Comparison of ENCODE assay signal across 8 mouse cellular contexts in the genomic region with DNA sequence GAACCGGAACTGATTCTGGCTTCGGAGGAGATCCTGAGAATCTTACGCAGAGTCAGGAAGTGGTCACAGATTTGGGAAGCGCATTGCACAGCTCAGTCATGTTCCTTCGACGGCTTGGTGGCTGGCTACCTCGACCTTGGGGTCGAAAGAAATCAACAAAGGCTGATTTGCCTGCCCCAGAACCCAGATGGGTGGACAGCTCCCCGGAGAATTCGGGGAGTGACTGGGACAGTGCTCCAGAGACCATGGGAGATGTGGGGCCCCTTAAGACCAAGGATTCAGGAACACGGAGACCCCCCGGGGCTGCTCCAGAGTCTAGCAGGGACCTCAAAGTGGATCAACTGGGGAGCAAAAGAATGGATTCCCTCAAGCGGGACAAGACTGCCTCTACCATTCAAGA. TPM values are rescaled to one million over a fixed set of nuclear protein-coding genes. Genes with fewer than 3 reads are reported as not detected.
DNase-seq lines count a peak whose midpoint lies in the region; ATAC-seq lines count a peak whose summit lies in the region.

No protein-coding gene starts in this region.

- no peaks in the 10 kb centered on the region for H3K9me3 ChIP-seq in heart, embryonic 16.5 days (replicated peaks; ENCODE audit: control insufficient read depth, low read length)
- no peaks in the 10 kb centered on the region for H3K9me3 ChIP-seq in hindbrain, embryonic 16.5 days (ENCODE audit: control insufficient read depth, low read length)
- no peaks in the 10 kb centered on the region for H3K9me3 ChIP-seq in midbrain, embryonic 15.5 days

- H3K4me1 ChIP-seq in heart, embryonic 16.5 days (ENCODE audit: control insufficient read depth, insufficient read depth, low read length), result peaks cover 20% of the 10 kb centered on the region
- H3K4me1 ChIP-seq in hindbrain, embryonic 16.5 days (ENCODE audit: control insufficient read depth, insufficient read depth, low read depth, low read length), result peaks cover 29% of the 10 kb centered on the region
- H3K4me1 ChIP-seq in midbrain, embryonic 15.5 days, result peaks cover 45% of the 10 kb centered on the region

- no peak for ATAC-seq in heart, embryonic 16.5 days (replicated peaks; ENCODE audit: extremely low read depth, insufficient read depth, low FRiP score)
- no peak for ATAC-seq in hindbrain, embryonic 16.5 days
- ATAC-seq in midbrain, embryonic 15.5 days (replicated peaks), result no peak

- no peak for DNase-seq in heart, adult 9 months (ENCODE audit: low spot score in 2 of 2)
- DNase-seq in brain, adult 2 months (ENCODE audit: low read depth, low spot score), result peak; percentile 38
- no peak for DNase-seq in layer of hippocampus, adult 18-20 months (ENCODE audit: low spot score in 2 of 2)
- DNase-seq in embryo, embryonic 10 days (ENCODE audit: low spot score), result no peak
- DNase-seq in left cerebral cortex, adult 9 months (ENCODE audit: low spot score in 2 of 2), result no peak

- peak overlapping the region; percentile 64 for H3K4me3 ChIP-seq in heart, embryonic 16.5 days (ENCODE audit: low read length)
- peak overlapping the region; percentile 67 for H3K4me3 ChIP-seq in hindbrain, embryonic 16.5 days (ENCODE audit: low read length)
- peak overlapping the region; percentile 63 for H3K4me3 ChIP-seq in midbrain, embryonic 15.5 days

- peak overlapping the region; percentile 79 for H3K27ac ChIP-seq in heart, embryonic 16.5 days (ENCODE audit: low read length)
- H3K27ac ChIP-seq in hindbrain, embryonic 16.5 days (ENCODE audit: low read depth, low read length), result no peak overlapping the region
- no peak overlapping the region for H3K27ac ChIP-seq in midbrain, embryonic 15.5 days

- no peaks in the 10 kb centered on the region for H3K36me3 ChIP-seq in heart, embryonic 16.5 days (ENCODE audit: control insufficient read depth, insufficient read depth)
- H3K36me3 ChIP-seq in hindbrain, embryonic 16.5 days (ENCODE audit: control insufficient read depth, insufficient read depth, low read length), result no peaks in the 10 kb centered on the region
- H3K36me3 ChIP-seq in midbrain, embryonic 15.5 days (replicated peaks), result peaks cover 7% of the 10 kb centered on the region; the same call in 1 of the 2 replicates

- H3K27me3 ChIP-seq in heart, embryonic 16.5 days (ENCODE audit: control insufficient read depth, insufficient read depth, low read length), result no peaks in the 10 kb centered on the region
- H3K27me3 ChIP-seq in hindbrain, embryonic 16.5 days (replicated peaks; ENCODE audit: control insufficient read depth, insufficient read depth, low read length), result no peaks in the 10 kb centered on the region
- H3K27me3 ChIP-seq in midbrain, embryonic 15.5 days (replicated peaks), result no peaks in the 10 kb centered on the region

- peak overlapping the region; percentile 86 for H3K4me2 ChIP-seq in heart, embryonic 16.5 days (ENCODE audit: low read depth, low read length)
- peak overlapping the region; percentile 80 for H3K4me2 ChIP-seq in hindbrain, embryonic 16.5 days (ENCODE audit: low read length)
- peak overlapping the region; percentile 65 for H3K4me2 ChIP-seq in midbrain, embryonic 15.5 days

- H3K9ac ChIP-seq in heart, embryonic 16.5 days (ENCODE audit: low read length), result peak overlapping the region; percentile 77
- H3K9ac ChIP-seq in hindbrain, embryonic 16.5 days (ENCODE audit: low read depth, low read length), result peak overlapping the region; percentile 82
- peak overlapping the region; percentile 77; the same call in 1 of the 2 replicates for H3K9ac ChIP-seq in midbrain, embryonic 15.5 days

- whole genome bisulfite sequencing in heart, embryonic 16.5 days, result 62% methylated on average over 13 of the region's 13 CpGs
- 72% methylated on average over 13 of the region's 13 CpGs for WGBS in hindbrain, embryonic 16.5 days
- 70% methylated on average over 13 of the region's 13 CpGs for WGBS in midbrain, embryonic 15.5 days

RNA-seq across cellular contexts. Expression of gene D17H6S53E, which starts 0.8 kb away (rescaled TPM):
- polyA plus RNA-seq in heart, embryonic 16.5 days (2015; fragmentation: Nextera tagmentation; extraction: Ambion mirVana), result 10.1 and 10.2 TPM in 2 replicates
- polyA plus RNA-seq in hindbrain, embryonic 16.5 days (2015; fragmentation: Nextera tagmentation; extraction: Ambion mirVana), result 8.9 TPM in 2 replicates
- 8.3 and 9.6 TPM in 2 replicates for polyA plus RNA-seq in midbrain, embryonic 15.5 days (2015; fragmentation: Nextera tagmentation; extraction: Ambion mirVana)
- total RNA-seq in layer of hippocampus, adult 18-20 months (2021), result 10 to 100 TPM; 22.5 to 28.9 TPM

RNA-seq across cellular contexts. Expression of gene Apom, which starts 4.8 kb away (rescaled TPM):
- 0.60 and 0.89 TPM in 2 replicates for polyA plus RNA-seq in heart, embryonic 16.5 days (2015; fragmentation: Nextera tagmentation; extraction: Ambion mirVana)
- not detected in 2 replicates for polyA plus RNA-seq in hindbrain, embryonic 16.5 days (2015; fragmentation: Nextera tagmentation; extraction: Ambion mirVana)
- polyA plus RNA-seq in midbrain, embryonic 15.5 days (2015; fragmentation: Nextera tagmentation; extraction: Ambion mirVana), result 0.56 and 1.4 TPM in 2 replicates
- not detected for total RNA-seq in layer of hippocampus, adult 18-20 months (2021)

RNA-seq across cellular contexts. Expression of gene Csnk2b, which starts 5.2 kb away (rescaled TPM):
- polyA plus RNA-seq in heart, embryonic 16.5 days (2015; fragmentation: Nextera tagmentation; extraction: Ambion mirVana), result 224 and 232 TPM in 2 replicates
- 319 and 346 TPM in 2 replicates for polyA plus RNA-seq in hindbrain, embryonic 16.5 days (2015; fragmentation: Nextera tagmentation; extraction: Ambion mirVana)
- polyA plus RNA-seq in midbrain, embryonic 15.5 days (2015; fragmentation: Nextera tagmentation; extraction: Ambion mirVana), result 316 and 319 TPM in 2 replicates
- total RNA-seq in layer of hippocampus, adult 18-20 months (2021), result 100 to 1,000 TPM; 179 to 185 TPM

RNA-seq across cellular contexts. Expression of gene Gpank1, which starts 5.8 kb away (rescaled TPM):
- 13.6 and 14.9 TPM in 2 replicates for polyA plus RNA-seq in heart, embryonic 16.5 days (2015; fragmentation: Nextera tagmentation; extraction: Ambion mirVana)
- 20.7 and 23.7 TPM in 2 replicates for polyA plus RNA-seq in hindbrain, embryonic 16.5 days (2015; fragmentation: Nextera tagmentation; extraction: Ambion mirVana)
- polyA plus RNA-seq in midbrain, embryonic 15.5 days (2015; fragmentation: Nextera tagmentation; extraction: Ambion mirVana), result 25.9 and 28.9 TPM in 2 replicates
- 10 to 100 TPM; 15.2 to 17.1 TPM for total RNA-seq in layer of hippocampus, adult 18-20 months (2021)

RNA-seq across cellular contexts. Expression of gene Bag6, which starts 8.0 kb away (rescaled TPM):
- 37.5 and 40.5 TPM in 2 replicates for polyA plus RNA-seq in heart, embryonic 16.5 days (2015; fragmentation: Nextera tagmentation; extraction: Ambion mirVana)
- 50.9 and 65.2 TPM in 2 replicates for polyA plus RNA-seq in hindbrain, embryonic 16.5 days (2015; fragmentation: Nextera tagmentation; extraction: Ambion mirVana)
- polyA plus RNA-seq in midbrain, embryonic 15.5 days (2015; fragmentation: Nextera tagmentation; extraction: Ambion mirVana), result 82.9 and 83.4 TPM in 2 replicates
- total RNA-seq in layer of hippocampus, adult 18-20 months (2021), result 100 to 1,000 TPM; 323 to 339 TPM
